Mouse (Mus musculus) kidney, adult 2 months (tissue): ENCODE measurements around the gene Phyhd1.

Source experiments
- CTCF ChIP-seq: fragments of 200-500 bp; conservative IDR thresholded peaks from 2 replicates; pipeline ENCODE4 v1.5.1; 2011; ENCODE audit warnings: low read depth, mild to moderate bottlenecking, control low read depth, low read length, moderate library complexity, mixed read lengths; ENCODE audit not compliant: insufficient read depth, insufficient read length
- POLR2A ChIP-seq: fragments of 200-500 bp; IDR thresholded peaks from one replicate; pipeline ENCODE4 v1.6.1; 2011; ENCODE audit warnings: low read depth, low read length, control low read depth

GRCm38 (mm10) chr2:30252521-30252920, 13.5 kb upstream of the Phyhd1 start:
- TF ChIP-seq POLR2A: no peak
- TF ChIP-seq CTCF: no peak
